Mouse (Mus musculus): ENCODE data around the gene Ift43.

Ift43 gene

DNA sequence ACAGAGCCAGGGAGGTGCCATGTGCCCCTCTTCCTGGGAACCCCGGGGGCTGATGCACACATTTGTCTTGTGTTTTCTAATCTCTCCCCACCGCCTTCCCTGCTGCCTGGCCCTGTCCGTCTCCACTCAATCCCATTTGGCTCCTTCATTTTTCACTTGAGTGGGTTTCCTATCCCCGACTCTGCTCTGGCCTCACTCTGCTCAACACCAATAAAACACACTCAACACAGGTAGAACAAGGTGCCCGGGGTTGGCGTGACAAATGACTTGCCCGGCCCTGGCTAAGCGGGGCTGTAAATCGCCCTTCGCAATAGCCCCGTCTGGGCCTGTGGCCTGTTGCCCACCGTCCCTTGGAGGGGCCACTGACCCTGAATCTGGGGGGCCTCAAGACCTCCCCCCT is 92.0 kb downstream of the Ift43 start:
- no peak for DNase-seq (ENCODE audit: low spot score in 2 of 2)

DNA sequence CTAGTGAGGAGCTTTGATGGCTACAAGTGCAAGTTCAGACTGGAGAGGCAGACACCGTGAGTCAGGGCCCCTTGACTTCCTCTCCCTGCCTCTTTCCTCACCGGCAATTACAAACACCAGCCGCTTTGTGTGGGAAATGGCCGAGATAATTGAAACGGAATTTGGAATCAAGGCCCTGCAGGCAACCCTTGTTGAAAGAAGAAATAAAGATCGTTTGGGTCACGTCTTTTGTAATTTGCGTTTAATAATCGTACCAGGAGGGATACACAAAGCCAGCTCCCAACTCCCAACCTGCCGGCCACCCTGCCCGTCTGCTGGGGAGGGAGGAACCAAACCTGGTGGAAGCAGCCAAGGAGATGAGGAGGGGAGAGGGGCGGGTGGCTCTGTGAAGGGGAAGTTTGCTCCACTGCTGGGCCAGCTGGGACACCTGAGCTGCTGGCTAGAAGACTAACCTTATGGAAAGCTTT is 93.2 kb downstream of the Ift43 start:
- no peak for DNase-seq (ENCODE audit: low spot score in 2 of 2)

DNA sequence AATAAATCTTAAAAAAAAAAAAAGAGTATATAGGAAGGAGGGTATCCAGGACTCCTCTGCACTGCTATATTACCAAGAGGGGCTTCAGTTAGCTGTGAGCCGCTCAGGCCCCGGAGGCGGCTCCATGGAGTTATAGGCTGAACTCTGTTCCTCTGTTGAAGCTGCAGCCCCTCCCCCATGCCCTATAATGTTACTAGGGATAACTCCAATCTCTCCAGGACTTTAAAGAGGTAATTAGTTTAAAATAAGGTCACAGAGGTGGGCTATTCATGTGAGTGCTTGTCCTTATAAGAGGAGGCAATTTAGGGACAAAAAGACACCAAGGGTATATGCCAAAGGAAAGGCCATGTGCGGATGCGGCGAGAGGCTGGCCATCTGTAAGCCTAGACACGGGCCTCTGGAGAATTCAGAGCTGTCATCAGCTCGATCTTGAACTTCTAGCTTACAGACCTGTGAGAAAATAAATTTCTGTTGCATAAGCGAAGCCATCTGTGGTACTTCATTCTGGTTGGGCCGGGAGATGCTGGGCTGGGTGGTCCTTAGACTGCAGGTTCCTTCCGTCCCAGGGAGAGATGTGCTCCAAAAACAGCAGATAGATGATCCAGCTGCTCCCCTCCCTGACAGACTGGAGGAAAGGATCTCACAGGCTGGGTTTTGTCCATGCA is 94.5 kb downstream of the Ift43 start:
- no peak for DNase-seq (ENCODE audit: low spot score in 2 of 2)

DNA sequence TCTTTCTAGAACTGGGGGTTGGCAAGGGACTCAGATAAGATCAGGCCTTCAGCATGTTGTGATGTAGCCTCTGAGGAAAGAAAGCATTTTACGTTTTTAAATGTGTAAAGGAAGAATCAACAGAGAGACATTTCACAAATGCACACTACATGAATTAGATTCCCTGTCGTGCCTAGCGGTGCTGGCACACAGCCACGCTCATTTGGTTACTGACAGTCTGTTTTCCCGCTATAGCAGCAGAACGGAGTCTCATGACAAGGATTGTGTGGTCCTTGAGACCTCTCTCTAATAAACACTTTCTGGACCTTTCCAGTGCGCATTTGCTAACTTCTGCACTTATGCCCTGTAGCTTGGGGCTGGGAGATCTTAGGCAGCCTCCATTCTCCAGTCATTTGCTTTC is 96.9 kb downstream of the Ift43 start:
- DNase-seq (ENCODE audit: low spot score in 2 of 2), result no peak

DNA sequence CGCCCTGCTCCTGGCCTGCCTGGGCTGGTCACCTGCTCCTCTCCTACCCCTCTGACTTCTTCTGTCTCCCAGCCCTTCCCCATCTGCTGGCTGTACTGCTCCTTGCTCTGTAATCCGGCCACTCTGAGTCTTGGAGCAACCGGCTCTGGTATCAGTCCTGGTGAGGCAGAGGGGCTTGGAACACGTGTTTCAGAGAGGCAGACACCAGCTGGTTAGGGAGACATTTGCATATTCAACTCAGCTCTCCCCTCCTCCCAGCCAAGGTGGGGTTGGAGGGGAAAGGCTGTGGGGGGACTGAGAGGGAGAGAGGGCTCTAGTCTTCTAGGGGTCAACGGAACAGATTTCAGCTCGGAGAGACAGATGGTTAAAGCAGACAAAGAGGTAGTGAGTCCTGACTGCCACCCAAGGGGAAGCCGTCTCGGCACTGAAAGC is 99.0 kb downstream of the Ift43 start:
- DNase-seq (ENCODE audit: low spot score in 2 of 2), result no peak

DNA sequence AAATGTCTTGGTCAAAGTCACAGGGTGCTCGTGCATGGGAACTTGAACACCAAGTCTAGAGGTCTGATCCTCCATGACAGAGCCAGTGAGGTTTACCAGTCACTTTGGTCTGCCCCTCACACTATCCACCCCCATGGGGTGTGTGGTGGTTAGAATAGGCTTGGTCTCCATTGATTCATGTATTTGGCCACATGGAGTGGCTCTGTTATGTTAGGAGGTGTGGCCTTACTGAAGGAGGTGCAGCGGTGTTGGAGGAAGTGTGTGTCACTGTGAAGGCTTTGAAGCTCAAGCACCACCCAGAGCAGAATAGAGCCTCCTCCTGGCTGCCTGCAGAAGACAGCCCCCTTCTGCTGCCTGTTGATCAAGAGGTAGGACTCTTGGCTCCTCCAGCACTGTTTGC is 99.5 kb downstream of the Ift43 start:
- peak in 1 of 2 experiments; percentile 12 for DNase-seq (ENCODE audit: low spot score in 2 of 2)

DNA sequence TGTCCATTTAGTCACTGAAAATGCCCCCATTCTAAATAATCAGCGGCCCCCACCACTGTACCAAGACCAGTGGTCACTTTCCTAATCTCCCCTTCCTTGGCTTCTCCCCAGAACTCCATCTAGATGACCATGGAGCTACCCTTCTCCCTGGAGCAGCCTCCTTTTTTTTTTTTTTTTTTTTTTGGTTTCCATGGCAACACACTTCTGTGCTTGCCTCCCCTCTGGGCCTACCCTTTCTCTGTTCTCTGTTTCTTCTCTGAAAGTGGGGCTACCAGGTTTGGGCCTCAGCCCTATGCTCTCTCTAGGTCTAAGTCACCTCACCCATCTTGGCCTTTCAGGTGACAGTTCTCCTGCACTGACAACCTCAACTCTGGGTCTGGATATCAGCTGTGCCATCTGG is 100.1 kb downstream of the Ift43 start:
- no peak for DNase-seq (ENCODE audit: low spot score in 2 of 2)

DNA sequence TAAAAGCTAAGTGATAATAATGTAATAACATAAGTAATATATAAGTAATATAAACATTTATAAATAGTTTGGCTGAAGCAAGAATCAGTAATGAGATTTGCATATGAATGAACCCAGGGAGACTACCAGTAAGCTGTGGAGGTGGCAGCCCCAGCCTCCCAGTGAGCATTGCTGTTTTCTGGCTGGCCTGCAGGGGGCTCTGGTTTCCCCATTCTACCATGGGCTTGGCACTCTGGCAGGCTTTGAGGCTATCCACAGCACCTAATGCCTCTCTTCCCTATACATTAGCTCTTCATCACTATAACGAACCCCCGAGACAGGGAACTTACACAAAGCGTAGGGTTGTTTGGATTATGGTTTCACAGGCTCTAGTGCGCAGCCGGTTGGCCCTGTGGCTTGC is 105.8 kb downstream of the Ift43 start:
- DNase-seq (ENCODE audit: low spot score in 2 of 2), result peak in 1 of 2 experiments; percentile 25

DNA sequence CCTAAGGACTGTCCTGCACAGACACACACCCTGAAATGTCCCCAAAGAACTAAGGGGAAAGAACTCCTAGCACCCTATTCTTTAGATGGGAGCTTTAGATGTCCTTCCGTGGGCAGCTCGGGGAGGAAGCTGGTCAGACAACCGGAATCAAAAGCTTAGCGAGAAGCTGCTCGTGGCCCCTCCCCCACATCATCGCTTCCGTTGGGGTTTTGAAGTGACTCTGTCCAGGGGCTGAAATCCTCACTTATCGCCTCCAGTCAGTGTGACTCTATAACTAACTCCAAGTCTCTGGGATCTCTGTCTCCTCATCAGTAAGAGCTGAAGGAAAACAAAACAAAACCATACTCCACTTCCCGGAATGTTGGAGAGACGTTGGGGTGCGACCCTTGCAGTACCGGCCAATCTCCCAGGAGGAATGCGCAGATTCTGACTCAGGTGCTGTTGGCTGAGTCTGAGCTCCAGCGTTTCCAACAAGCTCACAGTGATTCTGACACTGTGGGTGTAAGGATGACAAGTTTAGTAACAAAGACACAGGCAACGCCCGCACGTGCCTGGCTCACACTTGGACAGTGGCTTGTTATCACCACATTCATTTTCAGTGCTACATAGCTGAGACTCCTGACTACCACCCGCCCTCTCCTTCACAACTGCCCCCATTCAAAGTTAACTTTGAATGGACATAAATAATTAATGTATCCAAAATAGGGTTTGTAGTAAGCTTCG is 107.4 kb downstream of the Ift43 start:
- peak in 1 of 2 experiments; percentile 17 for DNase-seq (ENCODE audit: low spot score in 2 of 2)

DNA sequence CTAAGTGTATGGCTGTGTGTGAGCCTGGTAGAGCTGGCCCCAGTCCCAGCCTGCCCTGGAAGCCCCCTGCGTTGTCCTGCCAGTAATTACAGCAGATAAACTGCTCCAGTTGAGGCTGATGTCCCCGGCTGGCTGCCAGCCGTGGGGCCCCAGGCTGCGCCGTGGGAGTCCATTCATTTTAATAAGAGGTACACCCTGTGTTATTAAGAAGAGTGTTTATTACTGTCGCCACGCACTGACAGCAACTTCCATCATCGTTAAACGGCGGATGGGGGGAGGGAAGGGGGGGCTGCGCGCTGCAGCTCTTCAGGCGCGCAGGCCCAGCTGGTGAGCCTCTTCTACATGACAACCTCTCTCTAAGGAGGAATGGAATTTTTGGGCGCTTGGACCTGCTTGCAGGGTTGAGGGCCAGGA is 109.7 kb downstream of the Ift43 start:
- no peak for DNase-seq (ENCODE audit: low spot score in 2 of 2)

DNA sequence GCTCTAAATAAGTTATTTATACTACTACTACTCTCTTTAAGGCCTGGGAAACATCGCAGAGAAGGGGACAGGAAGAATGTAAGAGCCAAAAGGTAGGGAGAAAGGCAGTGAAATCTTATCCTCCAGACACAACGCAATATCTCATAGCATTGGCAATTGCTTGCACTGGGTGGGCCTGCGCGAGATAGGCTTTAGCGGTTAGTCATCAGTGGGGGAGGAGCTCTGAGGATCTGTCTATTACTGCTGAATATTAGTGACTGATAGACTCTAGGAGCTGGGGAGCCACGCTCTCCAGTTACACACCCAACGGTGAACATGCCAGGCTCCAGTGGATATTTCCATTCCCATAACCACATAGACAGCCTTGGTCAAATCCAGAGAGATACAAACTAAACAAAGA is 114.6 kb downstream of the Ift43 start:
- DNase-seq (ENCODE audit: low spot score in 2 of 2), result no peak

DNA sequence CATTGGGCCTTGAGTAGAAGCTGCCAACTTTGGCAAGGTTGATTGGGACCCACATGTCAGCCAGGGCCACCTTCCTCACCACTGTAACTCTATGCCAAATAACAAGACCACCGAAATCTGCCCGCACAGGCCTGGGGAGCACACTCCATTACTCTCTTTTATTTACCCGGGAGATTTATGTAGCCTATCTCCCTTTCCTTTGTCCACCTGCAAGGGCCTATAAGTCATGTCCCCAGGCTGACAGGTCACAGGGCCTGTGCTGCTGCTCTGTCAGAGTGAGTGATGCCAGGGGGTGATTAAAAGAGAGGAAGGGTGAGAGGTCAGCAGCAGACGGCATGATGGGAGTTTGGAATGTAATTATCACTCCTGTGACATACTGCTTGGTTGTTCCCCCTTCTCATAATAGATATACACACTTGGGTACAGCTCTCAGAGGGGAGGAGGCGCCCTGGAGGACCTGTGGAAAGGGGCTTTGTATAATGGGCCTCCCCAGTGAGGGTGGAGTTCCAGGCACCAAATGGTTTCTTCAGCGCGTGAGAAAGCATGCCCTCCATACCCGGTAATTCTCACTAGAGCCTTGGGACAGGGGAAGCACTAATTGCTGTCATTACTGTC is 121.2 kb downstream of the Ift43 start:
- no peak for DNase-seq (ENCODE audit: low spot score in 2 of 2)

DNA sequence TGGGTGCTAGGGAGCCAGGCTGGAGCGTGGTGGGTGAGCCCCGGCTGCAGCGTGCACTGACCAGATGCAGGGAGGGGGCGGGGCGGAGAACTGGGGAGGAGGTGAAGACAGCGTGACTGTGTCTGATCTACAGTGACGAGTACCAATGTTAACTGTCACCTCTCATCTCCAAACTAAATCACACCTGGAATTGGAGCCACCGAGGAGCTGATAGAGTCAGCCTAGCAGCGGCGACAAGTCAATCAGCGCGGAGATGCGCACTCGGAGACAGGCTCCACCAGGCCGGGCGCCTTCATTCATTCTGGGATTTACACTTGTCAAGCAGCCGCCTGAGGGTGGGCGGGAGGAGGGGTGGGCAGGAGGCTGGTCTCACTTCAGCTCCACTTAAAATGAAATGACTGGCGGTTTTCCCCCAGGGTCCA is 128.8 kb downstream of the Ift43 start:
- no peak for DNase-seq (ENCODE audit: low spot score in 2 of 2)
